Mouse (Mus musculus): ENCODE results near the gene Rbm8a. TPM values are rescaled to one million over a fixed set of nuclear protein-coding genes. Genes with fewer than 3 reads are reported as not detected.

Rbm8a gene
- total RNA-seq, 2 experiments from 2014 or later = 50.8 to 58.4 TPM

DNA sequence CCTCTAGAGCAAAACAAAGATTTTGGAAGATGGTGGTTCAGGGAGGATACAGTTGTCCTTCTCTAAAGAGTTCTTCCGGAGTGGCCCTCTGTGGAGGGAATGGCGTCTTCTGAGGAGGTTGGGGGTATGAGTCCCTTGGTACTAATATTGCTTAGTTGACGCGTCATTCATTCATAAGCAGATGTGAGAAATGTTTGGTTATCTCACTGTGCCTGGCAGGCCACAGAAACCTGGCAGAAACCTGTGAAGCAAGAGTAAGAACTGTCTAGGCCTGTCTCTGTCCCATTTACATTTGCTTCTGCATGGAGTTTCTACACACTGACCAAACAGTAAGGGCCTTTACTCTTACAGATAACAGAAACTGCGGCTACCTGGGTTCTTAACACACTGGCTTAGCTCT is 41.8 kb downstream of the Rbm8a start:
- DNase-seq = no peak

DNA sequence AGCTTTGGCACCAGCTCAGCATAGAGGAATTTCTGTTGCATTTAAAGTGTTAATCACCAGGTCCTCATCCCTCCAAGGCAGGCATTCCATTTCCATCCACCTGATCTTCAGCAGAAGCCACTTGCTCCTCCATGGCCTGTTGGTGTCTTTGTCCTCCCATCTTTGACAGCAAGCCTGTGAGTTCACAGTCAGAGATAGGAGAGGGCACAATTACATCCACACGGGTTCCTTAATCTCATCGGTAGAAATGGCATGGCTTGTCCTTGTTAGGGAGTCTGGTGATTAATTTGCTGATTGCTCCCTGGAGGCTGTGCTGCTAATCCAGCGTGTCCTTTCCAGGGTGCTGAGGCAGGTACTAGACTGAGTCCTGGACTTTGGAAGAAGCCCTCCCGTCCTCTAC is 43.8 kb downstream of the Rbm8a start:
- DNase-seq = no peak

DNA sequence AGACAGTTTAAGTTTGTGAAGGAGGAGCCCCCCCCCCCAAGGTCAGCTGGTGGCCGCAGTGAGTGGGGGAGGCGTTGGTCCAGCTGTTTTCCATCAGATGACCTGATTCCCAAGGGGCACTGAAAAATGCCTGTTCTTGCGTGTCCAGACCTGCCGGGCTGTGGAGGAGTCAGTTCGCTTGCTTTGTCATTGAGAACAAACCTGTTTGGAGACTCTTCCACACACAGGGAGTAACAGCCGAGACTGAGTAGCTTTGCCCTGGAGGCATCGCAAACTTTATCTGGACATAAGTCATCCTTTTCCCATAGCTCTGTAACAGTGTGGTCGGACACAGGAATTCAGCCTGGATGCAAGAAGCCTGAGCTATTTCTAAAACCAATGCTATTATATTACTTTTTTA is 44.7 kb downstream of the Rbm8a start:
- DNase-seq = no peak

DNA sequence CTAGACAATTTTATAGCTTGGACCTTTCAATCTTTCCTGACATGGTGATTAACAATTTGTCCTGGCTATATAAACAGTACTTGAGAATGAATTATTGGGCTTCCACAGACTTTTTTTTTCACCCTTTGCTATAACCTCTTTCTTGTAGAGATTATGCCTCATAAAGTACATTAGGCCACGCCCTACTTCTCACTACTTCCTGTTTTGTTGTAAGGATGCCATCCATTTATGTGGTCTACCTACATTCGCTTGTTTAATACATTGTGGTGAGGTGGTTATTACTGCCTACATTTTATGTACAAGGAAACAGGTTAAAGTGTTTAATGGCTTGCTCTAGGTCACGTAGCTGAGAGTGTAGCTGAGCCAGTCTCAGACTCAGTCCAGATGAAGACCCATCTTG is 45.4 kb downstream of the Rbm8a start:
- no peak for DNase-seq

DNA sequence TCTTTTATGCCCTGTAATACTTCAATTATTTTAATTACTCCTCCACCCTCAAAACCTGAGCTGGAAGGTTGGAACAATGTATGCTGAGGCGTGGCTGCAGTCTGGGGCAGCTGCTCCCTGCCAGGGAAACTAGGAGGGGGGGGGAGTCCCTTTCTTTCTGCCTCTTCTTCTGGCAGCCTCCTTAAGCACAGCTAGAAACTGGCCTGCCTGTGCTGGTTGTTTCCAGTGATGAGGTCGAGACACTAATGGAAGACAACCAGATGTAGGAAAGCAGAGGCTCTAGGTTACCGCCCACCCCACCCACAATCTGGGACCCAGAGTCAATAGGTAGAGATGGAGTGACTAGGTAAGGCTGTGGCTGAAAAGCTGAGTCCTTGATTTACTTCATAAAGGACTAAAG is 46.0 kb downstream of the Rbm8a start:
- no peak for DNase-seq

DNA sequence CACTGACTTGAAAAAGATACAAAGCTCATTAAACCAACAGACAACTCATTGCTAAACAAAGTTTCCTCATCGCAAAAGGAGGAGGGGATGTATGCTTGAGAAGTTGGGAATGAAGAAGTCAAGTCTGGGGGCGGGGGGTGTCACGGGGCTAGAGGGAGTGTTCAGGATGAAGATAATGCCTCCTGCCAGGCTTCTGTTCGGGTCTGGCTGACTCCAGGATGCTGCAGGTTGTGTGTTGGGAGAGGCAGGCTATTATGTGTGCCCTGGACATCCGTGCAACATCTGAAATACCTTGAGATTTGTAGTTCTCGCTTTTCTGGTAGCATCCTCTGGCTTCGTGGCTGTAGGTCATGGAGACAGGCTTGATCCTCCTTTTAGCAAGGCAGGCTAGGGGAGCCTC is 48.7 kb downstream of the Rbm8a start:
- DNase-seq = no peak

DNA sequence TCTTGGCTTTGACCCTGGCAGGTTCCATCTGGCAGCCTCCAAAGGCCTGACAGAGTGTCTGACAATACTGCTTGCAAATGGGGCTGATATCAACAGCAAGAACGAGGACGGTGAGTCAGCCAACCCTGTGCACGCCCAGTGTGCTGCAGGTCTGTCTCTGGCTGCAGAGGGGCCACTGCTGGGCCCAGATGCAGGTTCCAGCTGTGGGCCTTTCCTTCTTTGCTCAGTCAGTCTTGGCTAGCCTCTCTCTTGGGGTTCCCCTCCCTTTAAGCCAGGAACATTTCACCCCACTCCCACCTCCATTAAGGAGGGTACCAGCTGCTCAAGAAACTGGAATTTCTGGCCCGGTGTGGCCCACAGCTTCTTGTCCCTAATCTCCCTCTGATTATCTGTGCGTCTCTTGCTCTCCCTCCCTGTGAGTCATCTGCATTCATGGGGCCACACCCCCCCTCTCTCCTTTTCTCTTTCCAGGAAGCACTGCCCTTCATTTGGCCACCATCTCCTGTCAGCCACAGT is 49.5 kb downstream of the Rbm8a start:
- DNase-seq = no peak

DNA sequence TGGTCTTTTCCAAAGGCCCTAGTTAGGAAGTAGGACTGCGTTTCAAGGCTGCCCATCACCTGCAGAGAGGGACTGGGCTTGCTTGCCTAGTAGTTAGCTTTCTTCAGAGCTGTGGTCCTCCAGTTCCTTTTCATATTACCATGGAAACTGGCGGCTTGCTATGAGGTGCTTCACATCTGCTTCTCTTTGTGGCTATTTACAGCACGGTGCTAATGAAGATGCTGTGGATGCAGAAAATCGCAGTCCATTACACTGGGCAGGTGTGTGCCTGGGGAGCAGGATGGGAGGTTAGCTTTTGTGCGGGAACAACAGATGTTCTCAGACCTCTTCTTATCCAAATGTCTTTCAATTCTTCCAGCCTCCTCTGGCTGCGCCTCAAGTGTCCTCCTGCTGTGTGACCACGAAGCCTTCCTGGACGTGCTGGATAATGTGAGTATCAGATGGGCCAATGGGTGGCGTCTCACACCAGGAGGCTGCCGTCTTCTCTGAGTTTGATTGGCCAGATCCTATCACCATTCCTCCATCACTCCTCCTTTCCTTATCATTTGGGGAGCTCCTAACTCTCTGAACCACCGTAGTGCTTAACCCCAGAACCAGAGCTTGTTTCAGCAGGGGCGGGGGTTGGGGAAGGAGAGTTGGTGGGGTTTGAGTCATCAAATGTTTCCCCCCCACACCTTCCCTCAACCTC is 50.7 kb downstream of the Rbm8a start:
- no peak for DNase-seq

Other genes starting within 250 kb of the Rbm8a start
- gene BC107364, start 177.6 kb upstream of the Rbm8a start, total RNA-seq (2021) = not detected
- under 1 TPM in 1 of 2 experiments, not detected in 1; 0.25 TPM for gene Hfe2, start 104.8 kb upstream of the Rbm8a start, total RNA-seq (2021)
- gene Txnip, start 72.0 kb upstream of the Rbm8a start, total RNA-seq (2021) = 10 to 100 TPM; 20.7 to 32.2 TPM
- not detected for gene Gm16253, start 52.9 kb upstream of the Rbm8a start, total RNA-seq (2021)
- 10 to 100 TPM; 32.4 to 34.2 TPM for gene Polr3gl, start 35.8 kb upstream of the Rbm8a start, total RNA-seq (2021)
- gene Ankrd34a, start 33.3 kb upstream of the Rbm8a start, total RNA-seq (2021) = 10 to 100 TPM; 49.9 to 51.5 TPM
- 10 to 100 TPM; 29.9 to 30.5 TPM for gene Lix1l, start 28.8 kb upstream of the Rbm8a start, total RNA-seq (2021)
- 10 to 100 TPM; 55.7 to 56.7 TPM for gene Pex11b, start 5.4 kb downstream of the Rbm8a start, total RNA-seq (2021)
- under 1 TPM; 0.77 to 0.91 TPM for gene Gm42957, start 5.5 kb downstream of the Rbm8a start, total RNA-seq (2021)
- gene Itga10, start 15.7 kb downstream of the Rbm8a start, total RNA-seq (2021) = 1 to 10 TPM; 2.4 to 3.4 TPM
- 1 to 10 TPM; 4.3 to 5.1 TPM for gene Ankrd35, start 40.2 kb downstream of the Rbm8a start, total RNA-seq (2021)
- 10 to 100 TPM; 26.1 to 27.5 TPM for gene Pias3, start 66.5 kb downstream of the Rbm8a start, total RNA-seq (2021)
- 10 to 100 TPM; 10.8 to 15.2 TPM for gene Nudt17, start 78.6 kb downstream of the Rbm8a start, total RNA-seq (2021)
- gene Polr3c, start 97.7 kb downstream of the Rbm8a start, total RNA-seq (2021) = 10 to 100 TPM; 22.0 to 24.1 TPM
- 10 to 100 TPM; 54.1 to 60.0 TPM for gene Rnf115, start 97.7 kb downstream of the Rbm8a start, total RNA-seq (2021)
- gene Pdzk1, start 199.4 kb downstream of the Rbm8a start, total RNA-seq (2021) = under 1 TPM in 1 of 2 experiments, not detected in 1; 0.15 TPM
- gene Cd160, start 199.4 kb downstream of the Rbm8a start, total RNA-seq (2021) = not detected